Mouse (Mus musculus) activated CD4-positive, CD25-positive, alpha-beta regulatory T cell, adult 4 months (primary cell): ENCODE data around the gene Egfl7. TPM values are rescaled to one million over a fixed set of nuclear protein-coding genes. Genes with fewer than 3 reads are reported as not detected.

Experiments
- ATAC-seq: one replicate; pipeline ENCODE4 v1.8.0; 2017
- polyA plus RNA-seq, 2 experiments: library from polyadenylated mRNA; unstranded; fragments of 100-300 nt; shearing (Covaris generic); gene quantifications; one replicate each; pipeline ENCODE4 v1.2.1; 2017

Gene Egfl7
- polyA plus RNA-seq, 2 experiments from 2014 or later = 0.95 to 1.3 TPM

GRCm38 (mm10) chr2:26570034-26570433, 9.8 kb upstream of the Egfl7 start:
- ATAC-seq = no peak

- no peak for ATAC-seq
These were observed 8.4 kb upstream of the Egfl7 start for GRCm38 (mm10) chr2:26571400-26571799.

GRCm38 (mm10) chr2:26571826-26572225, 8.0 kb upstream of the Egfl7 start:
- no peak for ATAC-seq

- no peak for ATAC-seq
These were observed 6.4 kb upstream of the Egfl7 start for GRCm38 (mm10) chr2:26573396-26573795.

- no peak for ATAC-seq
These were observed 6.0 kb upstream of the Egfl7 start for GRCm38 (mm10) chr2:26573807-26574206.

GRCm38 (mm10) chr2:26574862-26575261, 5.0 kb upstream of the Egfl7 start:
- ATAC-seq = no peak

GRCm38 (mm10) chr2:26575378-26575777, 4.4 kb upstream of the Egfl7 start:
- no peak for ATAC-seq

- ATAC-seq = no peak
These were observed 3.9 kb upstream of the Egfl7 start for GRCm38 (mm10) chr2:26575865-26576264.

- ATAC-seq = no peak
These were observed 3.4 kb upstream of the Egfl7 start for GRCm38 (mm10) chr2:26576462-26576861.

GRCm38 (mm10) chr2:26578369-26578768, 1.4 kb upstream of the Egfl7 start:
- ATAC-seq = no peak

GRCm38 (mm10) chr2:26580751-26581150, 937 bp downstream of the Egfl7 start:
- no peak for ATAC-seq

- ATAC-seq = no peak
These were observed 2.4 kb downstream of the Egfl7 start for GRCm38 (mm10) chr2:26582203-26582602.

- ATAC-seq = no peak
These were observed 2.9 kb downstream of the Egfl7 start for GRCm38 (mm10) chr2:26582741-26583140.

GRCm38 (mm10) chr2:26583640-26584039, 3.8 kb downstream of the Egfl7 start:
- ATAC-seq = no peak

- ATAC-seq = no peak
These were observed 5.9 kb downstream of the Egfl7 start for GRCm38 (mm10) chr2:26585713-26586112.

GRCm38 (mm10) chr2:26586294-26587043, 6.7 kb downstream of the Egfl7 start, which contains the start of gene Gm20532:
Gene Gm20532 (plus strand): TSS chr2:26586639.
- ATAC-seq = peak; percentile 52

- ATAC-seq = no peak
These were observed 7.2 kb downstream of the Egfl7 start for GRCm38 (mm10) chr2:26587044-26587405.

- no peak for ATAC-seq
These were observed 8.8 kb downstream of the Egfl7 start for GRCm38 (mm10) chr2:26588573-26588972.

GRCm38 (mm10) chr2:26589284-26589683, 9.5 kb downstream of the Egfl7 start:
- ATAC-seq = no peak

GRCm38 (mm10) chr2:26590282-26590681, 10.5 kb downstream of the Egfl7 start:
- no peak for ATAC-seq

- ATAC-seq = no peak
These were observed 11.1 kb downstream of the Egfl7 start for GRCm38 (mm10) chr2:26590962-26591361.

GRCm38 (mm10) chr2:26591416-26591815, 11.6 kb downstream of the Egfl7 start:
- ATAC-seq = no peak

- no peak for ATAC-seq
These were observed 13.6 kb downstream of the Egfl7 start for GRCm38 (mm10) chr2:26593211-26594021.

GRCm38 (mm10) chr2:26594022-26594346, 14.2 kb downstream of the Egfl7 start:
- ATAC-seq = peak; percentile 61
